Mouse (Mus musculus): ENCODE measurements around the gene Slc35e2.

Slc35e2 gene

GRCm38 (mm10) chr4:155575521-155575920 is 25.7 kb upstream of the Slc35e2 start:
- no peak for DNase-seq (ENCODE audit: low spot score in 2 of 2)

GRCm38 (mm10) chr4:155577132-155577531 is 24.1 kb upstream of the Slc35e2 start:
- no peak for DNase-seq (ENCODE audit: low spot score in 2 of 2)

- no peak for DNase-seq (ENCODE audit: low spot score in 2 of 2)
Measured at GRCm38 (mm10) chr4:155577741-155578140, 23.5 kb upstream of the Slc35e2 start.

GRCm38 (mm10) chr4:155578336-155579125 is 22.7 kb upstream of the Slc35e2 start:
- peak; percentile 30 to 68 for DNase-seq (ENCODE audit: low spot score in 2 of 2)

- no peak for DNase-seq (ENCODE audit: low spot score in 2 of 2)
Measured at GRCm38 (mm10) chr4:155580420-155580819, 20.8 kb upstream of the Slc35e2 start.

GRCm38 (mm10) chr4:155582279-155582905 is 18.8 kb upstream of the Slc35e2 start:
- no peak for DNase-seq (ENCODE audit: low spot score in 2 of 2)

- DNase-seq (ENCODE audit: low spot score in 2 of 2) = no peak
Measured at GRCm38 (mm10) chr4:155589356-155589755, 11.9 kb upstream of the Slc35e2 start.

- DNase-seq (ENCODE audit: low spot score in 2 of 2) = no peak
Measured at GRCm38 (mm10) chr4:155591012-155591719, 10.1 kb upstream of the Slc35e2 start.

GRCm38 (mm10) chr4:155593780-155594179 is 7.4 kb upstream of the Slc35e2 start:
- DNase-seq (ENCODE audit: low spot score in 2 of 2) = no peak

- DNase-seq (ENCODE audit: low spot score in 2 of 2) = no peak
Measured at GRCm38 (mm10) chr4:155595777-155596176, 5.4 kb upstream of the Slc35e2 start.

- no peak for DNase-seq (ENCODE audit: low spot score in 2 of 2)
Measured at GRCm38 (mm10) chr4:155596606-155597005, 4.6 kb upstream of the Slc35e2 start.

- DNase-seq (ENCODE audit: low spot score in 2 of 2) = no peak
Measured at GRCm38 (mm10) chr4:155598536-155598935, 2.7 kb upstream of the Slc35e2 start.

GRCm38 (mm10) chr4:155599901-155600825 is 1.1 kb upstream of the Slc35e2 start:
- no peak for DNase-seq (ENCODE audit: low spot score in 2 of 2)

GRCm38 (mm10) chr4:155601997-155602456 is 811 bp downstream of the Slc35e2 start:
- DNase-seq (ENCODE audit: low spot score in 2 of 2) = no peak

- no peak for DNase-seq (ENCODE audit: low spot score in 2 of 2)
Measured at GRCm38 (mm10) chr4:155602753-155603152, 1.5 kb downstream of the Slc35e2 start.

GRCm38 (mm10) chr4:155603801-155604200 is 2.6 kb downstream of the Slc35e2 start:
- DNase-seq (ENCODE audit: low spot score in 2 of 2) = no peak

GRCm38 (mm10) chr4:155605132-155605531 is 3.9 kb downstream of the Slc35e2 start:
- no peak for DNase-seq (ENCODE audit: low spot score in 2 of 2)

GRCm38 (mm10) chr4:155606825-155607224 is 5.6 kb downstream of the Slc35e2 start:
- no peak for DNase-seq (ENCODE audit: low spot score in 2 of 2)

GRCm38 (mm10) chr4:155611860-155612259 is 10.6 kb downstream of the Slc35e2 start:
- no peak for DNase-seq (ENCODE audit: low spot score in 2 of 2)

- no peak for DNase-seq (ENCODE audit: low spot score in 2 of 2)
Measured at GRCm38 (mm10) chr4:155613264-155613663, 12.0 kb downstream of the Slc35e2 start.

GRCm38 (mm10) chr4:155618321-155618720 is 17.1 kb downstream of the Slc35e2 start:
- no peak for DNase-seq (ENCODE audit: low spot score in 2 of 2)

Data from heart, adult 9 months (tissue).